Mouse (Mus musculus): ENCODE results near the gene Polr3k.

Gene Polr3k

DNA sequence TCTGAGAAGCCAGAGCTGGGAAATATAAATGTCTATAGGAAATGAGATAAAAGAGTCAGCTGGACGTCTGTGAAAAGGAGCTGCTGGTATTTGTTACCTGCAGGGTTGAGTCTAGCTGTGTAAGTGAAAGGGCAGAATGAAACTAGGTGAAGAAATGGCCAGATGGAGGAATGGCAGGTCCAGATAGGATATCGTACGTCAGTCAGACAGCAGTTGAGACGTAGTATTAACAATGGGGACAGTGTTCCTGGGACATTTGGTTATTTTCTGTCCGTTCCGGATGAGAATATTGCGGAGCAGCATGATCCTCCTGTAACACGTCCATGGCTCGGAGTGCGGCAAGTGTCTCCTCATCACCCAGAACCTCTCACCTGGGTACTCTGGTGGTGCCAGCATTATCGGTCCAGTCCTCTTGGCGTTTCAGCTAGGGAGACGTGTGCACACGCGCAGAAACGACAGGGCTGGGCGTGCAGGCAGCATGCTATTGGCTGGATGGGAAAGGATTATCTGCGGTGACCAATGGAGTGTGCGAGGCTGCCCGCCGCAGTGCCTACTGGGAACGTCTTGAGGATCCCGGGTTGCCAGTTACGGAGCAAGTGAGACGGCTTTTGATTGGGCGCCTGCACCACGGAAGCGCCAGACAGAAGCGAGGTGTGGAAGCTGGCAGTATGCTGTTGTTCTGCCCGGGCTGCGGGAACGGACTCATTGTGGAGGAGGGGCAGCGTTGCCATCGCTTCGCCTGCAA is at the start of gene Polr3k:
Gene Polr3k, plus strand, starts transcription at position 547 of the 745 bp plus-strand sequence.
- in situ Hi-C loops (cut with MboI; ENCODE audit: unreplicated experiment in 2 of 2): loop anchor here in 1 of 2 experiments (10.0 kb wide), 1 partner anchor 179 kb away; the partner anchor contains the start of gene Tcea2

DNA sequence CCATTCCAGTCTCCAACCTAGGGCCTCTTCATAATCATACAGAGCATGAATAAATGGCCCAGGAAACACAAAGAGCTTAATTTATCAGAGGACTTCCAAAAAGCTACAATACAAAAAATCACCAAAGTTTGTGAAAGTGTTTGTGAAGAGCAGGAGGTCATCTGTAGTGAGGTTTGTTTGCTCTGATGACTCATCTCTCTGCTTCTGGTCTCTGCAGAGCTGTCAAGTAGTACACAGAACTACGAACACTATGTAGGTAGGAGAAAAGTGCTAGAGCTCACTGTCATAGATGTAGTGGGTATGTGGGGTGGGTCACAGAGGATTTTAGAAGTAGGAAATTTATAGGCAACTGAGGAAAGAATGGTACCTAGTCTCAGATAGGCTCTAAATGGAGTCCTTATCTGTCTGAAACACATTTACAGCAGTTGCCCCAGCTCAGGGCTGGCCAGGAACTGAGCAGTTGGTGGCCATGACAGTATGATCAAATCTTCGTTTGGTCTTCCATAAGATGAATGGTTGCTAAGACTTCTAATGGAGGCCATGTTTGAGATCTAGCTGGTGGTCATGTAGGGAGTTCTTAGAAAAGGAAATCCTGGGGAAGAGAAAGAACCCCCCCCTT is 35.0 kb upstream of the Polr3k start:
- in situ Hi-C loops (cut with MboI; ENCODE audit: unreplicated experiment in 2 of 2): no loop called here

DNA sequence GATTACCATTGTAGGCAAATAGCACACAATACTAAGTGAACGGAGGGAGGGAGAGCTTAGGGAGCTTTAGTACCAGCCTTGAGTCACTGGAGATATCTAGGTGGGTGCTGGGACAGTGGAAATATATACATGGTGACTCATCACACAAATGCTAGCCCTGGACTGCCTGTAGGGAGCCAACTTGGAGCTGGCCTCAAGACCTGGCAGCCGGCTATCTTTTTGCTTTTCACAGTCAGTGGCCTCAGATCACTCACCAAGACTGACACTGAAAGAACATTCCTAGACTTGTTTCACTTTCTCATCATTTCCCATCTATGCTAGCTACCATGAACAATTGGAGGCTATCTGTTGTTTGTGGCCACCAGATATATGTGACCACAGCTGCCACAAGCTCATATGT is 31.4 kb upstream of the Polr3k start:
- in situ Hi-C loops (cut with MboI; ENCODE audit: unreplicated experiment in 2 of 2): no loop called here

DNA sequence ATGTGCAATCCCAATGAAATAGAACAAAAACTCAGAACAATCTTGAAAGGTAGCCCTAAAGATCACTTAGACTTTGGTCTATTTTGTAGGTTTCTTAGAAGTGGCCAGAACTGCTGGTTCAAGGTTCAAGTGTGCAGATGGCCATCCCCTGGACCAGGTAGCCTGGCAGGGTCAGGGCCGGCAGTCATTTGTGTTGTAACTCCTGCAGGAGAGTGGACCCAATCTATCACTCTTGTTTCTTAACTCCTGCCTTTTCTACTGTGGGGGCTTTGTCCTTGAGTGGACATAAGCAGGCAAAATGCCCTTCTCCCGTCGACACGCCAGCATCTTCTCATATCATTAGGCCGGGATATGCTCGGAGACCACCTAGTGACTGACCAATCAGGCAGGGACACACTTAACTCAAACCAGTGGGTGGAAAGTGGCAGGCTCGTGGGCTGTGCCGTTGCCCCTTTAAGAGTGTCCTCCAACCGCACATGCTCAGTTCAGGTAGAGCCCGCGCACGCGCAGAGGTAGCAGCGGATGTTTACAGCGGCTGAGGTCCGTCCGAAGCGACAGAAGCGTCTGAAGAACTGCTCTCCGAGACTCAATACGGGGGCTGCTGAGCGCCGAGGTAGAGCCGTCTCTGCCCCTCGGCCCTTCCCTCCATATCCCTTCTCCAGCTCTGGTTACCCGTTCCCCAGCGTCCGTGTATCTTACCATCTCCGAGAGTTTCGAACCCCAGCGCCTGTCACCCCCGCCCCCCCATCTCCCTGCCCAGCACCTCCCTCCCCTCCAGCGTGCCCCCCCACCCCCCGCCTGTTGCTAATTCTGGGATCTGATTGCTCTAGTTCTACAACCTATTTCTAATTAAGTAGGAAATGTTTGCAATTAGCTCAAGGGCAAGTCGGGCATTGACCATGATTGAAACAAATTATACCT is 26.5 kb upstream of the Polr3k start, which contains the start of gene Pcmtd2:
Gene Pcmtd2, plus strand, starts transcription at position 483 of the 921 bp plus-strand sequence.
- in situ Hi-C loops (cut with MboI; ENCODE audit: unreplicated experiment in 2 of 2): no loop called here

- in situ Hi-C loops (cut with MboI; ENCODE audit: unreplicated experiment in 2 of 2): no loop called here
Observed at GRCm38 (mm10) chr2:181838293-181838680, 25.9 kb upstream of the Polr3k start.

DNA sequence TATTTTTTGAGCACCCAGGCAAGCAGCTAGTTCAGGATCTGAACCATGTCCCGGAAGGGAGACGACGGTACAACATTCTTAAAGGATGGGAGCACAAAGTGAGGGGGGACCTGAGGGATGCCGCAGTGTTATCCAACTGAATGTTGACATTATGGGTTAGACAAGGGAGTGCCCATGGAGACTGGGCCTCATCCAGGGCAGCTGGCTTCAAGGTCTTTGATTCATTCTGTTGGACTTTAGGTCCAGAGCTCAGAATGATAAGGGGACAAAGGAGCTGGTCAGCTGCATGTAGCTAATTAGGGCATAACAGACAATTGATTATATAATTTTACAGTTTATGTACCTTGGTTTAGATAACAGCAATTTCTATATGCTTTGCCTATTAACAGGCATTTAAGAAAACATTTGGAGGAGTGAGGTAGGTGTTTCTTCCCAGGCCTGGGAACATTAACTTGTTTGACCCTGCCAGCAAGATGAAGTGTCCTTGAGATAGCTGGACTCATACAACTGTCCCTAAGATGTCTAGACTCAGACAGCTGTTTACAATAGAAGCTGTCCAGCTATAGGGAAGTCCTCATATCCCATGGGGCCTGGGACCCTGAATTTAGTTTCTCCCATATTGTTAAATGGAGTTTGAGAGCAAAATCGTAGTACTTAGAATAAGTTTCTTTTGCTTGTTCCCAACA is 18.3 kb upstream of the Polr3k start:
- in situ Hi-C loops (cut with MboI; ENCODE audit: unreplicated experiment in 2 of 2): no loop called here

- in situ Hi-C loops (cut with MboI; ENCODE audit: unreplicated experiment in 2 of 2): loop anchor here in 1 of 2 experiments (10.0 kb wide), 1 partner anchor 180 kb away; the partner anchor contains the start of gene Tcea2
Observed at GRCm38 (mm10) chr2:181864536-181864860, 361 bp downstream of the Polr3k start.

GRCm38 (mm10) chr2:181866931-181867330 is 2.8 kb downstream of the Polr3k start:
- in situ Hi-C loops (cut with MboI; ENCODE audit: unreplicated experiment in 2 of 2): loop anchor here (5.0 to 10.0 kb wide), 2 partner anchors 145 to 182 kb away; partner anchors contain the start of gene Tcea2 (in 1 of the 2)

DNA sequence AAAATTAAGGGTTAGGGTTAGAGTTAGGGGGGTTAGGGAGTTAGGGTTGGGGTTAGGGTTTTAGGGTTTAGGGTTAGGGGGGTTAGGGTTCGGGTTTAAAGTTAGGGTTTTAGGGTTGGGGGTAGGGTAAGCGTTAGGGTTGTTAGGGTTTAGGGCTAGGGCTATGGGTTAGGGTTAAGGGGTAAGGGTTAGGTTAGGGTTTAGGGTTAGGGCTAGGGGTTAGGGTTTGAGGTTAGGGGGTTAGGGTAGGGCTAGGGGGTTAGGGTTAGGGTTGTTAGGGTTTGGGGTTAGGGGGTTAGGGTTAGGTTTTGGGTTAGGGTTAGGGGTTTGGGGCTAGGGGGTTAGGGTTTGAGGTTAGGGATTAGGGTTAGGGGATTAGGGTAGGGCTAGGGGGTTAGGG is 6.9 kb downstream of the Polr3k start:
- in situ Hi-C loops (cut with MboI; ENCODE audit: unreplicated experiment in 2 of 2): no loop called here

- in situ Hi-C loops (cut with MboI; ENCODE audit: unreplicated experiment in 2 of 2): no loop called here
Observed at GRCm38 (mm10) chr2:181878903-181879302, 14.8 kb downstream of the Polr3k start.

DNA sequence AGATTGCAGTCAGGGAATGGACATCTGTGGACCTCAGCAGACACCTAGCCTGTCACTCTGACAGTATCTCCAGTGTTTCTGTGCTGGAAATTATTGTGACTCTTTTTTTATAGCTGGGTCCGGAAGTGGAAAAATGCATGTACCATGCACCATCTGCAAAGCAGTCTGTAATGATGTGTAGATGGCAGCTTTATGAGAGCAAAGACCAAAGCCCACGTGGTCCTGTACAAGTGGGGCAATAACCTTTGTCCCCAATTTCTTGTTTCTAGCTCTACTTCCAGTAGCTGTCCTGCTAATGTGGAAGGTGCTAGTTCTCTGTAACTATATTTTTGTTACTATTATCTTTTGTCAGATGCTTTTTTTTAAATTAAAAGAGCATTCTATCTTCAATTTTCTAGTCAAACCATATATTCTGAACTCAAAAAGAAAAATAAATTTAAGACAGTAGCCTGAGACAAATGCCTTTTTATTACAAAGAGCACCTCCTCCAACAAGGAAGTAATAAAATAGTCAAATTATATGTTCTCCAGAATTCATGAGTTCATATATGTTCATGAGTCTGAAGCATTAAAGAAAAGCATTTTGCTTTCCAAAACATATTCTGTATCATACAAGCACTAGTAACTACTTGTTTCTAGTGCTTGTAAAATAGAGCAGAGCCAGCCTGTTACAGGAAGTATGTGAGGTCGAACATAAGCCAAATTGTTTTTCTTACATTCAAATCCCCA is 19.0 kb downstream of the Polr3k start:
- in situ Hi-C loops (cut with MboI; ENCODE audit: unreplicated experiment in 2 of 2): no loop called here

GRCm38 (mm10) chr2:181917861-181918260 is 53.7 kb downstream of the Polr3k start:
- in situ Hi-C loops (cut with MboI; ENCODE audit: unreplicated experiment in 2 of 2): no loop called here

DNA sequence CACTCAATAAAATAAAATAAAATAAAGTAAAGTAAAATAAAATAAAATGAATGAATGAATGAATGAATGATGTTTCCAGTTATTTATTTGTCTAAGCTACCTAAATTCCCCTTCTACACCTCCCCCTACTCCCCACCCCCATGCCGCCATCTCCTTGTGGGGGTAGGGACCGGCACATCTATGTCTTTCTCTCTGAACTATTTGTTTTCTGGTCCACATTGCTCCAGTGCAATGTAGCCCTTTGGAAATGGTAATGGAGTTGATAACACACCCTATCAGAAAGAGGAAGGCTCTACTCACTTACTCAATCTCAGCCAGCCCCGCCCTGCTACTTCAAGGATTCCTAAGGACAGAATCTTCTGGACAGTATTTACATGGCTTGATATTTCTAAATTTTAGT is 54.4 kb downstream of the Polr3k start:
- in situ Hi-C loops (cut with MboI; ENCODE audit: unreplicated experiment in 2 of 2): no loop called here

All from v-Abl transformed pro-B cells (cell line).